Mouse (Mus musculus) brown adipose tissue, adult 24 weeks (tissue): ENCODE results near the gene Slc28a2. TPM values are rescaled to one million over a fixed set of nuclear protein-coding genes. Genes with fewer than 3 reads are reported as not detected.

Source experiments
- polyA plus RNA-seq: library from polyadenylated mRNA; stranded (reverse); fragments of >200 nt; gene quantifications from 2 replicates; pipeline ENCODE4 v1.2.4, GENCODE M21; 2012; ENCODE audit not compliant: missing spikeins, insufficient read depth, insufficient read length

Gene Slc28a2
- polyA plus RNA-seq, 1 experiment = 6.6 TPM

Other genes starting within 250 kb of the Slc28a2 start
- not detected in 2 replicates for gene Patl2, start 240.3 kb upstream of the Slc28a2 start, polyA plus RNA-seq
- not detected in 2 replicates for gene Terb2, start 240.2 kb upstream of the Slc28a2 start, polyA plus RNA-seq
- 59.6 and 87.1 TPM in 2 replicates for gene Sord, start 191.7 kb upstream of the Slc28a2 start, polyA plus RNA-seq
- not detected in 2 replicates for gene Duox2, start 128.0 kb upstream of the Slc28a2 start, polyA plus RNA-seq
- gene Duoxa2, start 127.6 kb upstream of the Slc28a2 start, polyA plus RNA-seq = not detected in 2 replicates
- 0.67 TPM in 1 of 2 replicates, not detected in the other for gene Duoxa1, start 112.7 kb upstream of the Slc28a2 start, polyA plus RNA-seq
- gene Duox1, start 110.8 kb upstream of the Slc28a2 start, polyA plus RNA-seq = not detected in 2 replicates
- 3.1 and 4.5 TPM in 2 replicates for gene Shf, start 57.3 kb upstream of the Slc28a2 start, polyA plus RNA-seq
- not detected in 2 replicates for gene Gm14085, start 58.5 kb downstream of the Slc28a2 start, polyA plus RNA-seq
- 4.6 and 6.3 TPM in 2 replicates for gene Gatm, start 184.8 kb downstream of the Slc28a2 start, polyA plus RNA-seq
- gene AA467197, start 210.5 kb downstream of the Slc28a2 start, polyA plus RNA-seq = not detected in 2 replicates